Mouse (Mus musculus) myocyte (in vitro differentiated cells): ENCODE measurements at regions not wholly inside any gene's neighbourhood (a gene's known extent, or its start where the extent isn't known, plus 50 kb on each side); places are given as distances from the start of the nearest gene placed in this dataset.

Experiments used
- CEBPB ChIP-seq: IDR thresholded peaks from 2 replicates; pipeline ENCODE4 v1.6.1; 2011; ENCODE audit warnings: mild to moderate bottlenecking, moderate library complexity; ENCODE audit not compliant: poor library complexity, insufficient read depth, severe bottlenecking
- E2F4 ChIP-seq: IDR thresholded peaks from one replicate; pipeline ENCODE4 v1.6.1; 2011; ENCODE audit warnings: mild to moderate bottlenecking, control low read depth, moderate library complexity; ENCODE audit not compliant: insufficient read depth
- MAX ChIP-seq: IDR thresholded peaks from one replicate; pipeline ENCODE4 v1.6.1; 2011; ENCODE audit warnings: low read depth, mild to moderate bottlenecking, control low read depth
- MYOD1 ChIP-seq, 3 experiments: IDR thresholded peaks; one replicate each; pipeline ENCODE4 v1.6.1; 2011; ENCODE audit warnings: control low read depth in 2 of 3, low read depth in 2 of 3, mild to moderate bottlenecking in 2 of 3, moderate library complexity in 1 of 3; ENCODE audit not compliant: insufficient read length in 2 of 3, control insufficient read depth in 1 of 3
- MYOG ChIP-seq, 3 experiments: IDR thresholded peaks; one replicate each; pipeline ENCODE4 v1.6.1; 2011; ENCODE audit warnings: control low read depth in 2 of 3, low read depth in 2 of 3, mild to moderate bottlenecking in 2 of 3; ENCODE audit not compliant: insufficient read length in 2 of 3, control insufficient read depth in 1 of 3, insufficient read depth in 1 of 3
- POLR2A ChIP-seq: IDR thresholded peaks from one replicate; pipeline ENCODE4 v1.6.1; 2011; ENCODE audit warnings: low read depth, mild to moderate bottlenecking, control low read depth, moderate library complexity; ENCODE audit not compliant: insufficient read length
- POLR2AphosphoS2 ChIP-seq: IDR thresholded peaks from one replicate; pipeline ENCODE4 v1.6.1; 2011; ENCODE audit warnings: low read depth, control low read depth; ENCODE audit not compliant: insufficient read length
- SRF ChIP-seq: IDR thresholded peaks from one replicate; pipeline ENCODE4 v1.6.1; 2011; ENCODE audit warnings: low read depth; ENCODE audit not compliant: control insufficient read depth, insufficient read length
- TCF12 ChIP-seq: IDR thresholded peaks from one replicate; pipeline ENCODE4 v1.6.1; 2011; ENCODE audit warnings: mild to moderate bottlenecking, control low read depth; ENCODE audit not compliant: poor library complexity, insufficient read depth, severe bottlenecking
- TCF3 ChIP-seq: IDR thresholded peaks from one replicate; pipeline ENCODE4 v1.6.1; 2011; ENCODE audit warnings: low read depth, control low read depth; ENCODE audit not compliant: insufficient read length
- USF1 ChIP-seq: IDR thresholded peaks from one replicate; pipeline ENCODE4 v1.6.1; 2011; ENCODE audit warnings: low read depth, mild to moderate bottlenecking, control low read depth, moderate library complexity

- TF ChIP-seq POLR2A, result no peak
- no peak for TF ChIP-seq MAX
- no peak for TF ChIP-seq TCF12
- TF ChIP-seq SRF, result no peak
- no peak for TF ChIP-seq MYOG (IDR thresholded peaks at IDR 0.05; ENCODE audit: control insufficient read depth in 1 of 3, insufficient read depth in 1 of 3, insufficient read length in 2 of 3, low read depth in 2 of 3)
- TF ChIP-seq POLR2AphosphoS2, result no peak
- no peak for TF ChIP-seq TCF3
- TF ChIP-seq USF1, result no peak
- TF ChIP-seq MYOD1 (IDR thresholded peaks at IDR 0.05; ENCODE audit: control insufficient read depth in 1 of 3, insufficient read length in 2 of 3, low read depth in 2 of 3), result no peak
- TF ChIP-seq E2F4, result no peak
- no peak for TF ChIP-seq CEBPB
Observed at GRCm38 (mm10) chr4:101329060-101329459, 64.0 kb upstream of the Jak1 start.
